Mouse (Mus musculus): ENCODE results near the gene Tmem258. TPM values are rescaled to one million over a fixed set of nuclear protein-coding genes. Genes with fewer than 3 reads are reported as not detected.

The Tmem258 gene
- total and polyA plus RNA-seq, 2 experiments from 2014 or later, result 188 to 368 TPM

DNA sequence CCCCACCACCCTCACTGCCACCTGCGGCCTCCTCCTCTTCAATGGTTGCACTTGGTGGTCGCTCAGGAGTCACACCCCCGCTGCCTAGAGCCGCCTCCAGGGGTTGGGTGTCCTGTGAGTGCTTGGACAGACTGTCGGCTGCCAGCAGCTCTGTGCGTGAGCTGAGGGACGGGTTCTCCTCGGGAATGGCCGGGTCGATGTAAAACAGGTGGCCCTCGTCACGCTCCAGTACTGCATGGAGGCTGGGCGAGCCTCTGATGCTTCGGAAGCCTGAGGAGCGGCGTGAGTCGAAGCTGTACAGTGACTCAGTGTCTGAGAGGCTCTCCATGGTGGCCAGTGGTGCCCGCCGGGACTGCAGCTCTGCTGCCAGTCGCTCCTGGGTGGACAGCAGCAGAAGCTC lies 44.3 kb downstream of the Tmem258 start:
- 21% methylated on average over 20 of the region's 20 CpGs for WGBS
- DNase-seq (ENCODE audit: low spot score), result no peak
- H3K36me3 ChIP-seq (replicated peaks; ENCODE audit: control insufficient read depth, insufficient read depth, low read length), result no peaks in the 10 kb centered on the region
- no peak for TF ChIP-seq CTCF (IDR thresholded peaks at IDR 0.05; ENCODE audit: low read depth)
- TF ChIP-seq EP300 (IDR thresholded peaks at IDR 0.05; ENCODE audit: low read depth), result no peak
- H3K9me3 ChIP-seq (replicated peaks; ENCODE audit: control insufficient read depth, low read length), result no peaks in the 10 kb centered on the region
- H3K9ac ChIP-seq (replicated peaks; ENCODE audit: low read depth, low read length), result no peak overlapping the region
- H3K4me2 ChIP-seq (ENCODE audit: low read depth, low read length), result no peak overlapping the region
- no peak overlapping the region for H3K27ac ChIP-seq (ENCODE audit: low read depth)
- H3K4me3 ChIP-seq (ENCODE audit: low read depth, low read length), result no peak overlapping the region
- H3K27me3 ChIP-seq (ENCODE audit: control insufficient read depth, insufficient read depth, low read length), result peaks cover 8% of the 10 kb centered on the region; the same call in 1 of the 2 replicates
- peak; percentile 37; the same call in 1 of the 2 replicates for ATAC-seq (ENCODE audit: insufficient read depth, low read depth)
- H3K4me1 ChIP-seq (ENCODE audit: control insufficient read depth, insufficient read depth), result 0 out of 2 replicates have a peak, but pooled peaks cover 4% of the 10 kb centered on the region

Small RNA genes lying within 50 kb of the gene (microRNA-seq; reads per million reads assigned to microRNA genes)
- not detected for gene Mir6993

Other genes starting within 250 kb of the Tmem258 start
- gene Fth1, start 223.4 kb upstream of the Tmem258 start, total RNA-seq (2014; rRNA removed; ENCODE audit: low replicate concordance), result 396 and 524 TPM in 2 replicates
- 3,148 and 3,286 TPM in 2 replicates for gene Fth1, start 223.4 kb upstream of the Tmem258 start, polyA plus RNA-seq (2015; fragmentation: Nextera tagmentation; extraction: Ambion mirVana)
- not detected in 2 replicates for gene Best1, start 202.4 kb upstream of the Tmem258 start, total RNA-seq (2014; rRNA removed; ENCODE audit: low replicate concordance)
- 0.26 and 0.33 TPM in 2 replicates for gene Best1, start 202.4 kb upstream of the Tmem258 start, polyA plus RNA-seq (2015; fragmentation: Nextera tagmentation; extraction: Ambion mirVana)
- gene Rab3il1, start 202.3 kb upstream of the Tmem258 start, total RNA-seq (2014; rRNA removed; ENCODE audit: low replicate concordance), result 16.3 and 27.4 TPM in 2 replicates
- gene Rab3il1, start 202.3 kb upstream of the Tmem258 start, polyA plus RNA-seq (2015; fragmentation: Nextera tagmentation; extraction: Ambion mirVana), result 17.9 and 20.7 TPM in 2 replicates
- 106 and 156 TPM in 2 replicates for gene Fads3, start 162.4 kb upstream of the Tmem258 start, total RNA-seq (2014; rRNA removed; ENCODE audit: low replicate concordance)
- 21.4 and 23.3 TPM in 2 replicates for gene Fads3, start 162.4 kb upstream of the Tmem258 start, polyA plus RNA-seq (2015; fragmentation: Nextera tagmentation; extraction: Ambion mirVana)
- 15.9 and 22.0 TPM in 2 replicates for gene Fads2, start 102.3 kb upstream of the Tmem258 start, total RNA-seq (2014; rRNA removed; ENCODE audit: low replicate concordance)
- 11.4 and 13.1 TPM in 2 replicates for gene Fads2, start 102.3 kb upstream of the Tmem258 start, polyA plus RNA-seq (2015; fragmentation: Nextera tagmentation; extraction: Ambion mirVana)
- 60.1 and 62.4 TPM in 2 replicates for gene Fads1, start 21.1 kb upstream of the Tmem258 start, total RNA-seq (2014; rRNA removed; ENCODE audit: low replicate concordance)
- 21.5 and 22.1 TPM in 2 replicates for gene Fads1, start 21.1 kb upstream of the Tmem258 start, polyA plus RNA-seq (2015; fragmentation: Nextera tagmentation; extraction: Ambion mirVana)
- 32.9 and 34.9 TPM in 2 replicates for gene Fen1, start 155 bp downstream of the Tmem258 start, total RNA-seq (2014; rRNA removed; ENCODE audit: low replicate concordance)
- gene Fen1, start 155 bp downstream of the Tmem258 start, polyA plus RNA-seq (2015; fragmentation: Nextera tagmentation; extraction: Ambion mirVana), result 19.1 and 20.2 TPM in 2 replicates
- gene Myrf, start 36.7 kb downstream of the Tmem258 start, total RNA-seq (2014; rRNA removed; ENCODE audit: low replicate concordance), result 4.9 and 5.3 TPM in 2 replicates
- 1.3 and 1.6 TPM in 2 replicates for gene Myrf, start 36.7 kb downstream of the Tmem258 start, polyA plus RNA-seq (2015; fragmentation: Nextera tagmentation; extraction: Ambion mirVana)
- gene Dagla, start 100.9 kb downstream of the Tmem258 start, total RNA-seq (2014; rRNA removed; ENCODE audit: low replicate concordance), result 0.92 and 1.4 TPM in 2 replicates
- 0.52 and 0.60 TPM in 2 replicates for gene Dagla, start 100.9 kb downstream of the Tmem258 start, polyA plus RNA-seq (2015; fragmentation: Nextera tagmentation; extraction: Ambion mirVana)
- gene Syt7, start 185.1 kb downstream of the Tmem258 start, total RNA-seq (2014; rRNA removed; ENCODE audit: low replicate concordance), result 5.0 and 6.0 TPM in 2 replicates
- 0.78 and 0.96 TPM in 2 replicates for gene Syt7, start 185.1 kb downstream of the Tmem258 start, polyA plus RNA-seq (2015; fragmentation: Nextera tagmentation; extraction: Ambion mirVana)